Mouse (Mus musculus): ENCODE measurements around the gene Agtpbp1. TPM values are rescaled to one million over a fixed set of nuclear protein-coding genes. Genes with fewer than 3 reads are reported as not detected.

Gene Agtpbp1
- polyA plus RNA-seq, 1 experiment, result 82.5 TPM

DNA sequence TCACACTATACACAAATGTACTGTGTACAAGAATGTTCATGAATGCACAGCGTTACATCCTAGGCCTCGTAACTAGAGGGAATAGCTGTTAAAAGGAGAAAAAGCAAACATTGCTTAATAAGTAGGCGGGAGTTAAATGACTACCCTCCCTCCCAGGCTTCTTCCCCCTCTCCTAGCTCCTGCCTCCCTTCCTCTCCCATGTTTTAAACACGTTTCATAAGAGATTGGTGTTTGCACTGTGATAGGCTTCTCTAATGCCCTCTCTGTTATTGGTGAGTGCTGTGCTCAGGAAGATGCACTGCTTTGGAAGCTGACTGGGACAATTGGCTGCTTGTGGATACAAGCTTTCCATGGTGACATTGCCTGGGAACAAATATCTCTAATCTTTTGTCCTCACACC, 30.5 kb upstream of the Agtpbp1 start:
- no peak for TF ChIP-seq CTCF (IDR thresholded peaks at IDR 0.05; ENCODE audit: control insufficient read depth, insufficient read depth, insufficient replicate concordance, low read depth, low read length)
- TF ChIP-seq POLR2A (IDR thresholded peaks at IDR 0.05; ENCODE audit: control insufficient read depth, low read depth, low read length), result no peak
- H3K27me3 ChIP-seq (ENCODE audit: control insufficient read depth, insufficient read depth, low read length), result no peaks in the 10 kb centered on the region
- H3K4me3 ChIP-seq (ENCODE audit: control insufficient read depth, low read depth, low read length), result no peak overlapping the region
- H3K4me1 ChIP-seq (ENCODE audit: control insufficient read depth, insufficient read depth, low read length), result no peaks in the 10 kb centered on the region
- no peak overlapping the region for H3K27ac ChIP-seq (ENCODE audit: control insufficient read depth, insufficient read depth, low read depth, low read length)
- H3K36me3 ChIP-seq (ENCODE audit: control insufficient read depth, insufficient read depth, low read length), result peaks cover 4% of the 10 kb centered on the region

DNA sequence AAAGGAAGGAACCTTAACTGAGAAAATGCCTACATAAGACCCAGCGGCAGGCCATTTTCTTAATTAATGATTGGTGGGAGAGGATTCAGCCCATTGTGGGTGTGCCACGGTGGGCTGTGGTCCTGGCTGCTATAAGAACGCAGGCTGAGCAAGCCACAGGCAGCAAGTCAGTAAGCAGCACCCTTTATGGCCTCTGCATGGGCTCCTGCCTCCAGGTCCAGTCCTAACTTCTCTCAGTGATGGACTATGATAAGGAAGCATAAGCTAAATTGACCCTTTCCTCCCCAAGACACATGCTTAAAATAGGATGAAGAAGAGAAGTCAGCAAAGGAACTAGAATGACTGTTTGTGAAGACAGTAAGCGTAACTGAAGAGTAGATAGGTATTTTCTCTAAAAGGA, 30.1 kb upstream of the Agtpbp1 start:
- H3K4me1 ChIP-seq (ENCODE audit: control insufficient read depth, insufficient read depth, low read length), result no peaks in the 10 kb centered on the region
- no peaks in the 10 kb centered on the region for H3K27me3 ChIP-seq (ENCODE audit: control insufficient read depth, insufficient read depth, low read length)
- H3K4me3 ChIP-seq (ENCODE audit: control insufficient read depth, low read depth, low read length), result no peak overlapping the region
- peaks cover 6% of the 10 kb centered on the region for H3K36me3 ChIP-seq (ENCODE audit: control insufficient read depth, insufficient read depth, low read length)
- H3K27ac ChIP-seq (ENCODE audit: control insufficient read depth, insufficient read depth, low read depth, low read length), result no peak overlapping the region
- TF ChIP-seq POLR2A (IDR thresholded peaks at IDR 0.05; ENCODE audit: control insufficient read depth, low read depth, low read length) (no peak), CTCF (IDR thresholded peaks at IDR 0.05; ENCODE audit: control insufficient read depth, insufficient read depth, insufficient replicate concordance, low read depth, low read length) (no peak)

DNA sequence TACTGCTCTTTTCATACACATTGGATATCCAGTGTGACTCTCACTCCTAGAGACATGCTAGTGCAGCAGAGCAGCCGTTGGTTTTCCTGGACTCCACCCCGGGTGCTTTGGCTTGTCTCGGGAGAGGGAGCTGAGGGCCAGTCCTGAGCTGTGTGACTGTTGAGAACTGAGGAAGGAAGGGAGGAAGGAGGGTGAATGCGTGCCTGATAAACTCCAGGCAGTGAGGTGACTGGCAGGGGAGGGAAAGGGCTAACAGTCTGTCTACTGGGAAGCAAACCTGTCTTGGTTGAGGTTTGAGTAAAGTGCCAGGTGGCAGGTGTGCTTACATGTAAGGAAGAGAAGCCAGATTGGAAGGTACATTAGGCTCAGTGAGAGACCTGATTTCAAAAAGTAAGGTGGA, 28.8 kb upstream of the Agtpbp1 start:
- Histone ChIP-seq H3K4me3 (ENCODE audit: control insufficient read depth, low read depth, low read length) (no peak overlapping the region), H3K27me3 (ENCODE audit: control insufficient read depth, insufficient read depth, low read length) (no peaks in the 10 kb centered on the region), H3K36me3 (ENCODE audit: control insufficient read depth, insufficient read depth, low read length) (peaks cover 6% of the 10 kb centered on the region), H3K4me1 (ENCODE audit: control insufficient read depth, insufficient read depth, low read length) (no peaks in the 10 kb centered on the region), H3K27ac (ENCODE audit: control insufficient read depth, insufficient read depth, low read depth, low read length) (no peak overlapping the region)
- TF ChIP-seq POLR2A (IDR thresholded peaks at IDR 0.05; ENCODE audit: control insufficient read depth, low read depth, low read length), result no peak

DNA sequence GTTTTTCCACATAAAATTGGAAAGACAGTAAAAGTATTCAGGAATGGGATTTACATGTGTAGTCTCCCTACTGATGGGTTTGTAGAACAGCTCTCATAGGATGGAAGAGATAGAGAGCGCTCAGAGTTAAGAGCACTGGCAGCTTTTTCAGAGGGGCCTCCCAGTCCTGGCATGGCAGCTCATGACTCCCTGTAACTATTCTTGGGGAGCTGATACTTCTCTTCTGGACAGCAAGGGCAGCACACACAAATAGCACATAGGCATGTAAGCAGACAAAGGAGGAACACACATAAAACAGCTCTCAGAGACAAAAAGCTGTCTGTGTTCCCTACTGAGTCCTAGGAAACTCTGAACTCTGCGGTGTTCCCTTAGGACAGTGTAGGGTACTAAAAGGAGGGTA, 25.4 kb upstream of the Agtpbp1 start:
- Histone ChIP-seq H3K27me3 (ENCODE audit: control insufficient read depth, insufficient read depth, low read length) (no peaks in the 10 kb centered on the region), H3K4me3 (ENCODE audit: control insufficient read depth, low read depth, low read length) (no peak overlapping the region), H3K4me1 (ENCODE audit: control insufficient read depth, insufficient read depth, low read length) (no peaks in the 10 kb centered on the region; the same call in 1 of the 2 replicates), H3K27ac (ENCODE audit: control insufficient read depth, insufficient read depth, low read depth, low read length) (no peak overlapping the region), H3K36me3 (ENCODE audit: control insufficient read depth, insufficient read depth, low read length) (peaks cover 4% of the 10 kb centered on the region)
- no peak for TF ChIP-seq CTCF (IDR thresholded peaks at IDR 0.05; ENCODE audit: control insufficient read depth, insufficient read depth, insufficient replicate concordance, low read depth, low read length)
- TF ChIP-seq POLR2A (IDR thresholded peaks at IDR 0.05; ENCODE audit: control insufficient read depth, low read depth, low read length), result no peak

DNA sequence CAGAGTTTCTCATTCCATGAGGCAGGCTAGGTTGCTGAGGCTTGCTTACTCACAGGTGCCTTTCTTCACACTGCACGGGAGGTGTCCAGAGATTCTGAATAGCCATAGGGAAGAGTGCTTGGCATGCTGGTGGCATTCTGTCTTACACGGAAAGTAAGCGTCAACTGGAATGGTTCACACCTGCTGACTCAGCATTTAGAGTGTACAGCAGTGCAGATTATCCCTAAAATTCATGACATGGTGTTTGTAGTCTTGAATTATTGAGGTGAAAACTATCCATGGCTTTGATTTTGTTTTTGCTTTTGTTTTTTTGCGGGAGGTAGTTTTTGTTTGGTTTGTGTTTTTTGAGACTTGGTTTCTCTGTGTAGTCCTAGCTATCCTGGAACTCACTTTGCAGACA, 24.9 kb upstream of the Agtpbp1 start:
- TF ChIP-seq POLR2A (IDR thresholded peaks at IDR 0.05; ENCODE audit: control insufficient read depth, low read depth, low read length) (no peak), CTCF (IDR thresholded peaks at IDR 0.05; ENCODE audit: control insufficient read depth, insufficient read depth, insufficient replicate concordance, low read depth, low read length) (no peak)
- Histone ChIP-seq H3K27ac (ENCODE audit: control insufficient read depth, insufficient read depth, low read depth, low read length) (no peak overlapping the region), H3K36me3 (ENCODE audit: control insufficient read depth, insufficient read depth, low read length) (peaks cover 4% of the 10 kb centered on the region), H3K4me3 (ENCODE audit: control insufficient read depth, low read depth, low read length) (no peak overlapping the region), H3K4me1 (ENCODE audit: control insufficient read depth, insufficient read depth, low read length) (no peaks in the 10 kb centered on the region; the same call in 1 of the 2 replicates), H3K27me3 (ENCODE audit: control insufficient read depth, insufficient read depth, low read length) (no peaks in the 10 kb centered on the region)

DNA sequence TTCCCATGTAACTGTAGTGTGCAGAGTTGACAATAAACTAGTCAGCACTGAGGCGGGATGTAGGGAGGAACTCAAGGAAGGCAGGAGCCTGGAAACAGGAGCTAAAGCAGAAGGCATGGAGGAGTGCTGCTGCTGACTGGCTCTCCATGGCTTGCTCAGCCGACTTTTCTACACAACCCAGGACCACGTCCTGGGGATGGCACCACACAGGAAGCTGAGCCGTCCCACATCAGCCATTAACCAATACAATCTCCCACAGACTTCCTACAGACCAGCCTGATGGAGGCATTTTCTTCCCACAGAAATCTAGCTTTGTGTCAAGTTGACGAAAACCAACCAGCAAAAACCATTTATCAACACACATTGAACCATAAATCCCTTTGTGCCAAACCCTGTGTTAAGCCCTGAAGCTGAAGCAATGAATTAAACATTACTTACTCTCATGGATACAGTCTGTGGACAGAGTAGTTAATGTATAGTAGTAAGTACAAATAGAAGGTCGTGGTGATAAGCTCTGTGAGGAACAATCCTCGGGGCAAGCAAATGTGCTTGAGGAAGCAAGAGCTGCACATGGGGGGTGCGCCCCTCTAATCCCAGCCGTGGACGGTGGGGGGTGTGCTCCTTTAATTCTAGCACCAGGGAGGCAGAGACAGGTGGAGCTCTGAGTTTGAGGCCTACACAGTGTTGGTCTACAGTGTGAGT, 20.3 kb upstream of the Agtpbp1 start:
- peaks cover 3% of the 10 kb centered on the region for H3K36me3 ChIP-seq (ENCODE audit: control insufficient read depth, insufficient read depth, low read length)
- H3K27ac ChIP-seq (ENCODE audit: control insufficient read depth, insufficient read depth, low read depth, low read length), result no peak overlapping the region
- H3K4me3 ChIP-seq (ENCODE audit: control insufficient read depth, low read depth, low read length), result no peak overlapping the region
- H3K27me3 ChIP-seq (ENCODE audit: control insufficient read depth, insufficient read depth, low read length), result no peaks in the 10 kb centered on the region
- TF ChIP-seq POLR2A (IDR thresholded peaks at IDR 0.05; ENCODE audit: control insufficient read depth, low read depth, low read length) (no peak), CTCF (IDR thresholded peaks at IDR 0.05; ENCODE audit: control insufficient read depth, insufficient read depth, insufficient replicate concordance, low read depth, low read length) (no peak)
- H3K4me1 ChIP-seq (ENCODE audit: control insufficient read depth, insufficient read depth, low read length), result no peaks in the 10 kb centered on the region; the same call in 1 of the 2 replicates

DNA sequence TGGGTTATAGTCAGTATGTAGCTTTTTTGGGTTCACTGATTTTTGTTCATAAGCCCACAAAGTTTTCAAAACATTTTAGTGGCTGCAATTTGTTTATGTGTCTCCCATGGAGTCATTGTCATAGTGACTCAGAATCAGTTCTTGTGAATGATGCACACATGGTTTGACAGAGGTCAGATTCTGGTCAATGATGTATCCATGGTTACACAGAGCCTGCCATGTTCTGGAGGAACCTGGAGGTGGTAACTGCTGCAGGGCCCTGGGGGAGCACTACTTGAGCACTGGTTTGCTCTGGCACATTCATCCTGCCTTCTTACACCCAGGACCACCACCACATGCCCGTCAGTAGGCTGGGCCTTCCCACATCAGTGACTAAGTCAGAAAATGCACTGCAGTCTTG, 19.5 kb upstream of the Agtpbp1 start:
- no peaks in the 10 kb centered on the region; the same call in 1 of the 2 replicates for H3K4me1 ChIP-seq (ENCODE audit: control insufficient read depth, insufficient read depth, low read length)
- H3K27me3 ChIP-seq (ENCODE audit: control insufficient read depth, insufficient read depth, low read length), result no peaks in the 10 kb centered on the region
- no peak overlapping the region for H3K27ac ChIP-seq (ENCODE audit: control insufficient read depth, insufficient read depth, low read depth, low read length)
- peaks cover 5% of the 10 kb centered on the region for H3K36me3 ChIP-seq (ENCODE audit: control insufficient read depth, insufficient read depth, low read length)
- TF ChIP-seq POLR2A (IDR thresholded peaks at IDR 0.05; ENCODE audit: control insufficient read depth, low read depth, low read length) (no peak), CTCF (IDR thresholded peaks at IDR 0.05; ENCODE audit: control insufficient read depth, insufficient read depth, insufficient replicate concordance, low read depth, low read length) (no peak)
- no peak overlapping the region for H3K4me3 ChIP-seq (ENCODE audit: control insufficient read depth, low read depth, low read length)
